Mouse (Mus musculus): ENCODE results near the gene Lpp. TPM values are rescaled to one million over a fixed set of nuclear protein-coding genes. Genes with fewer than 3 reads are reported as not detected.

Gene Lpp
- polyA plus RNA-seq, 1 experiment from 2014 or later, result 42.7 TPM

- ATAC-seq (ENCODE audit: low read depth), result no peak
- H3K4me1 ChIP-seq (ENCODE audit: control insufficient read depth, insufficient read depth, low read length), result 0 out of 2 replicates have a peak, but pooled peaks cover 7% of the 10 kb centered on the region
- no peaks in the 10 kb centered on the region for H3K36me3 ChIP-seq (ENCODE audit: control insufficient read depth, insufficient read depth, low read length)
- no peak overlapping the region for H3K4me2 ChIP-seq (ENCODE audit: low read depth, low read length)
- no peak for DNase-seq (ENCODE audit: low spot score)
- H3K4me3 ChIP-seq (ENCODE audit: low read depth, low read length), result no peak overlapping the region
- H3K27ac ChIP-seq (replicated peaks; ENCODE audit: low read depth, low read length), result no peak overlapping the region
- no peak overlapping the region for H3K9ac ChIP-seq (ENCODE audit: low read depth, low read length)
- H3K27me3 ChIP-seq (replicated peaks; ENCODE audit: control insufficient read depth, insufficient read depth, low read length), result no peaks in the 10 kb centered on the region
- no peaks in the 10 kb centered on the region for H3K9me3 ChIP-seq (ENCODE audit: control insufficient read depth, low read length)
- 92% methylated on average over 2 of the region's 2 CpGs for WGBS
Observed at GRCm38 (mm10) chr16:24506237-24506636, 112.9 kb downstream of the Lpp start.

GRCm38 (mm10) chr16:24506740-24507139 is 113.4 kb downstream of the Lpp start:
- Histone ChIP-seq H3K9ac (ENCODE audit: low read depth, low read length) (no peak overlapping the region), H3K9me3 (ENCODE audit: control insufficient read depth, low read length) (no peaks in the 10 kb centered on the region), H3K4me2 (ENCODE audit: low read depth, low read length) (no peak overlapping the region), H3K27ac (replicated peaks; ENCODE audit: low read depth, low read length) (no peak overlapping the region), H3K27me3 (replicated peaks; ENCODE audit: control insufficient read depth, insufficient read depth, low read length) (no peaks in the 10 kb centered on the region), H3K36me3 (ENCODE audit: control insufficient read depth, insufficient read depth, low read length) (no peaks in the 10 kb centered on the region), H3K4me3 (ENCODE audit: low read depth, low read length) (no peak overlapping the region), H3K4me1 (ENCODE audit: control insufficient read depth, insufficient read depth, low read length) (0 out of 2 replicates have a peak, but pooled peaks cover 7% of the 10 kb centered on the region)
- no peak for ATAC-seq (ENCODE audit: low read depth)
- WGBS, result 42% methylated on average over 4 of the region's 4 CpGs
- no peak for DNase-seq (ENCODE audit: low spot score)

- no peak overlapping the region for H3K4me2 ChIP-seq (ENCODE audit: low read depth, low read length)
- 0 out of 2 replicates have a peak, but pooled peaks cover 7% of the 10 kb centered on the region for H3K4me1 ChIP-seq (ENCODE audit: control insufficient read depth, insufficient read depth, low read length)
- H3K36me3 ChIP-seq (ENCODE audit: control insufficient read depth, insufficient read depth, low read length), result no peaks in the 10 kb centered on the region
- no peak for DNase-seq (ENCODE audit: low spot score)
- H3K9ac ChIP-seq (ENCODE audit: low read depth, low read length), result no peak overlapping the region
- H3K27me3 ChIP-seq (replicated peaks; ENCODE audit: control insufficient read depth, insufficient read depth, low read length), result no peaks in the 10 kb centered on the region
- no peak overlapping the region for H3K4me3 ChIP-seq (ENCODE audit: low read depth, low read length)
- no peak overlapping the region for H3K27ac ChIP-seq (replicated peaks; ENCODE audit: low read depth, low read length)
- over 99% methylated on average over 5 of the region's 5 CpGs for WGBS
- no peak for ATAC-seq (ENCODE audit: low read depth)
- no peaks in the 10 kb centered on the region for H3K9me3 ChIP-seq (ENCODE audit: control insufficient read depth, low read length)
Observed at GRCm38 (mm10) chr16:24507927-24508540, 114.7 kb downstream of the Lpp start.

- Histone ChIP-seq H3K4me3 (ENCODE audit: low read depth, low read length) (no peak overlapping the region), H3K27ac (replicated peaks; ENCODE audit: low read depth, low read length) (no peak overlapping the region), H3K36me3 (ENCODE audit: control insufficient read depth, insufficient read depth, low read length) (no peaks in the 10 kb centered on the region), H3K4me2 (ENCODE audit: low read depth, low read length) (no peak overlapping the region), H3K9ac (ENCODE audit: low read depth, low read length) (no peak overlapping the region), H3K27me3 (replicated peaks; ENCODE audit: control insufficient read depth, insufficient read depth, low read length) (no peaks in the 10 kb centered on the region), H3K9me3 (ENCODE audit: control insufficient read depth, low read length) (no peaks in the 10 kb centered on the region), H3K4me1 (ENCODE audit: control insufficient read depth, insufficient read depth, low read length) (0 out of 2 replicates have a peak, but pooled peaks cover 7% of the 10 kb centered on the region)
- DNase-seq (ENCODE audit: low spot score), result no peak
- 70% methylated on average over 5 of the region's 5 CpGs for WGBS
- ATAC-seq (ENCODE audit: low read depth), result no peak
Observed at GRCm38 (mm10) chr16:24509100-24509812, 115.9 kb downstream of the Lpp start.

GRCm38 (mm10) chr16:24509813-24510166 is 116.5 kb downstream of the Lpp start:
- ATAC-seq (ENCODE audit: low read depth) (no peak), DNase-seq (ENCODE audit: low spot score) (no peak)
- Histone ChIP-seq H3K9ac (ENCODE audit: low read depth, low read length) (no peak overlapping the region), H3K4me3 (ENCODE audit: low read depth, low read length) (no peak overlapping the region), H3K27ac (replicated peaks; ENCODE audit: low read depth, low read length) (no peak overlapping the region), H3K36me3 (ENCODE audit: control insufficient read depth, insufficient read depth, low read length) (no peaks in the 10 kb centered on the region), H3K27me3 (replicated peaks; ENCODE audit: control insufficient read depth, insufficient read depth, low read length) (no peaks in the 10 kb centered on the region), H3K4me1 (ENCODE audit: control insufficient read depth, insufficient read depth, low read length) (peaks cover 10% of the 10 kb centered on the region), H3K9me3 (ENCODE audit: control insufficient read depth, low read length) (no peaks in the 10 kb centered on the region), H3K4me2 (ENCODE audit: low read depth, low read length) (no peak overlapping the region)
- 56% methylated on average over 1 of the region's 1 CpGs for WGBS

- Histone ChIP-seq H3K36me3 (ENCODE audit: control insufficient read depth, insufficient read depth, low read length) (no peaks in the 10 kb centered on the region), H3K9ac (ENCODE audit: low read depth, low read length) (no peak overlapping the region), H3K27me3 (replicated peaks; ENCODE audit: control insufficient read depth, insufficient read depth, low read length) (no peaks in the 10 kb centered on the region), H3K4me3 (ENCODE audit: low read depth, low read length) (no peak overlapping the region), H3K4me1 (ENCODE audit: control insufficient read depth, insufficient read depth, low read length) (peaks cover 18% of the 10 kb centered on the region), H3K9me3 (ENCODE audit: control insufficient read depth, low read length) (no peaks in the 10 kb centered on the region), H3K4me2 (ENCODE audit: low read depth, low read length) (no peak overlapping the region), H3K27ac (replicated peaks; ENCODE audit: low read depth, low read length) (no peak overlapping the region)
- 93% methylated on average over 4 of the region's 4 CpGs for WGBS
- DNase-seq (ENCODE audit: low spot score), result no peak
- ATAC-seq (ENCODE audit: low read depth), result no peak
Observed at GRCm38 (mm10) chr16:24513228-24513627, 119.9 kb downstream of the Lpp start.

GRCm38 (mm10) chr16:24514802-24515727 is 121.8 kb downstream of the Lpp start:
- DNase-seq (ENCODE audit: low spot score) (no peak), ATAC-seq (ENCODE audit: low read depth) (no peak)
- H3K4me1 ChIP-seq (ENCODE audit: control insufficient read depth, insufficient read depth, low read length), result peaks cover 18% of the 10 kb centered on the region
- no peaks in the 10 kb centered on the region for H3K9me3 ChIP-seq (ENCODE audit: control insufficient read depth, low read length)
- no peak overlapping the region for H3K9ac ChIP-seq (ENCODE audit: low read depth, low read length)
- no peaks in the 10 kb centered on the region for H3K36me3 ChIP-seq (ENCODE audit: control insufficient read depth, insufficient read depth, low read length)
- H3K27ac ChIP-seq (replicated peaks; ENCODE audit: low read depth, low read length), result no peak overlapping the region
- no peak overlapping the region for H3K4me3 ChIP-seq (ENCODE audit: low read depth, low read length)
- H3K27me3 ChIP-seq (replicated peaks; ENCODE audit: control insufficient read depth, insufficient read depth, low read length), result no peaks in the 10 kb centered on the region
- WGBS, result 59% methylated on average over 11 of the region's 11 CpGs
- H3K4me2 ChIP-seq (ENCODE audit: low read depth, low read length), result no peak overlapping the region

DNA sequence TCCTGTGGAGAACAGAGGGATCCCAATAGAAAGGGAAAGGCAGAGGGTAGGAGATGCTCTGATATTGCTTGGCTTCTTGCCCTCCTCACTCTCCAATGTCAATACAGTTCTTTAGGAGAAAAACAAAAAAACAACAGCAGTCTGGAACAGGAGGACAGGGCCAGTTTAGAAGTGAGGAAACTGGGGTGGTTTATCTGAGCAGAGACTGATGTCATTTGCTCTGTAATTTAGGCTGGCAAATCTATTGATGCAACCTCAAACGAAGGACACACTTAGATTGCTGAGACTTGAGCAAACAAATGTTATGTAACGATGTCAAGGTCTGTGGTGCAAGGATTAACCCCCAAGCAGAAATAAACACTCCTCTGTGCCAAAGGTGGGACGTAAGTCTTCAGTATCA is 123.7 kb downstream of the Lpp start:
- H3K4me2 ChIP-seq (ENCODE audit: low read depth, low read length), result no peak overlapping the region
- no peak overlapping the region for H3K27ac ChIP-seq (replicated peaks; ENCODE audit: low read depth, low read length)
- H3K36me3 ChIP-seq (ENCODE audit: control insufficient read depth, insufficient read depth, low read length), result no peaks in the 10 kb centered on the region
- no peak for DNase-seq (ENCODE audit: low spot score)
- no peaks in the 10 kb centered on the region for H3K27me3 ChIP-seq (replicated peaks; ENCODE audit: control insufficient read depth, insufficient read depth, low read length)
- no peaks in the 10 kb centered on the region for H3K9me3 ChIP-seq (ENCODE audit: control insufficient read depth, low read length)
- H3K4me1 ChIP-seq (ENCODE audit: control insufficient read depth, insufficient read depth, low read length), result peaks cover 18% of the 10 kb centered on the region
- H3K4me3 ChIP-seq (ENCODE audit: low read depth, low read length), result no peak overlapping the region
- no peak for ATAC-seq (ENCODE audit: low read depth)
- no peak overlapping the region for H3K9ac ChIP-seq (ENCODE audit: low read depth, low read length)
- 88% methylated on average over 3 of the region's 3 CpGs for WGBS

Data from embryonic facial prominence, embryonic 14.5 days (tissue).